Mouse (Mus musculus): Measurements from ENCODE around the gene Snrpa1. TPM values are rescaled to one million over a fixed set of nuclear protein-coding genes. Genes with fewer than 3 reads are reported as not detected.
A peak's percentile ranks its signal among the peaks of the same experiment; 100 is the strongest.

Snrpa1 gene
- 34.6 and 36.1 TPM in 2 replicates for polyA plus RNA-seq (2012; rRNA removed)

GRCm38 (mm10) chr7:66058703-66059102 lies at the start of gene Snrpa1:
Gene Snrpa1 (plus strand): TSS chr7:66059003.
- peak within 1 kb of the TSS; percentile 57 for H3K4me3 ChIP-seq (ENCODE audit: insufficient read depth, low read length)
- H3K27ac ChIP-seq (ENCODE audit: insufficient read depth, low read length), result no peak within 1 kb of the TSS

DNA sequence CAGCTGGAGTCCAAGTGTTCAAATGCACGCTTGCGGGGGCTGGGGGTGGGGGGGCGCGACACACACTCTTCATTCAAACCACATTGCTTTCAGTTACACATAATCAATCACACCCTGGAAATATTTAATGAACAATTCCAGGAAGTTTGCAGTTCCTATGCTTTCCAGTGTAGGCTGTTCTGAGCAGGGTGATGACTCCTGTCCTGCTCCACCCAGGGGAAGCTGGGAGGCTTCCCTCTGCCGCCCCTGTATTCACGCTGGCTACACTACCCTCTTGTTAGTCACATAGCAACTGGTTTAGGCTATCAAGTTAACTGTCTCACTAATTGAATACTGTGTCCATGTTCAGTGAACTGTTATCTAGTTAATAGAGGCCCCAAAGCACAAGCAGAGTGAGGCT lies 48.3 kb upstream of the Snrpa1 start:
- TF ChIP-seq CTCF (IDR thresholded peaks at IDR 0.05; ENCODE audit: extremely low read depth, insufficient read depth, low read length), result no peak
- no peak for TF ChIP-seq POLR2A (IDR thresholded peaks at IDR 0.05; ENCODE audit: extremely low read depth, insufficient read depth, low read length)
- no peaks in the 10 kb centered on the region for H3K4me1 ChIP-seq (ENCODE audit: control insufficient read depth, insufficient read depth, low read length)
- no peak overlapping the region for H3K4me3 ChIP-seq (ENCODE audit: insufficient read depth, low read length)
- no peak overlapping the region for H3K27ac ChIP-seq (ENCODE audit: insufficient read depth, low read length)

More at GRCm38 (mm10) chr7:66058703-66059102, at the start of gene Snrpa1:
- H3K4me1 ChIP-seq (ENCODE audit: control insufficient read depth, insufficient read depth, low read length), result peaks cover 1% of the 10 kb centered on the region; the same call in 1 of the 2 replicates
- TF ChIP-seq CTCF (IDR thresholded peaks at IDR 0.05; ENCODE audit: extremely low read depth, insufficient read depth, low read length) (no peak), POLR2A (IDR thresholded peaks at IDR 0.05; ENCODE audit: extremely low read depth, insufficient read depth, low read length) (no peak)

GRCm38 (mm10) chr7:66027747-66028146 lies 31.1 kb upstream of the Snrpa1 start:
- no peak for TF ChIP-seq POLR2A (IDR thresholded peaks at IDR 0.05; ENCODE audit: extremely low read depth, insufficient read depth, low read length)
- TF ChIP-seq CTCF (IDR thresholded peaks at IDR 0.05; ENCODE audit: extremely low read depth, insufficient read depth, low read length), result peak; percentile 47
- H3K4me1 ChIP-seq (ENCODE audit: control insufficient read depth, insufficient read depth, low read length), result no peaks in the 10 kb centered on the region
- no peak overlapping the region for H3K4me3 ChIP-seq (ENCODE audit: insufficient read depth, low read length)
- H3K27ac ChIP-seq (ENCODE audit: insufficient read depth, low read length), result no peak overlapping the region

DNA sequence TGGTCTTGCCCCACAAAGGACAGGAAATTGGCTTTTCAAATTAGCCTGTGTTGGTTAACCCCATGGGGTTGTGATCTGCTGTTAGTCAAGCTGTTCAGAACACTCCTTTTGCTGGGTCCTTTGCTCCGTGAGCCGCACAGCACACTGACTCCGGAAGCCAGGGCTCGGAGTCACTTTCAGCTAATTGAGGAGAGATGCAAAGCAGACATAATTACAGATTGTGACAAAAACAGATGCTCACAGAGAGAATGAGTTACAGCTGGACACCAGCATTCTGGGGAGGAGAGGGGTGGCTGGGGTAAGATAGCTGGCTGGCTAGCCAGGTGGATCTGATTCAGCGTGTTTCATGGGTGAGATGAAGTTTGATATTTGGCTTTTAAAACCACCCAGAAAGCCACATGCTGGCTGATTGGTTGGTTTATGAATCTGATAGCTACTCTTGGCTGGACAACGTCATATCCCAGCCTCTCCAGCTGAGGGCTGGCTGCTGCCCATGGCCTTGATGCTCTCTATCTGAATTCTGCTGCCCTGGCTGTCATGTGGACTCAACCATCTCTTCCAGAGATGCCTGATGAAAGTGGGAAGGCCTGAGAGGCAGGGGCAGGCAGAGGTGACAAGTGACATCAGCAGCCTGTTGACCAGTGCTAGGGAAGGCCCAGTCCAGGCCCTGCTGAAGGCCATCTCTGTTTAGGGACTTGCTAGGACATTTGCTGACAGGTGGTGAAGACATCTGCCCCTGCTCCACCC lies 29.9 kb upstream of the Snrpa1 start:
- no peak overlapping the region for H3K27ac ChIP-seq (ENCODE audit: insufficient read depth, low read length)
- H3K4me1 ChIP-seq (ENCODE audit: control insufficient read depth, insufficient read depth, low read length), result no peaks in the 10 kb centered on the region
- no peak overlapping the region for H3K4me3 ChIP-seq (ENCODE audit: insufficient read depth, low read length)
- no peak for TF ChIP-seq POLR2A (IDR thresholded peaks at IDR 0.05; ENCODE audit: extremely low read depth, insufficient read depth, low read length)
- TF ChIP-seq CTCF (IDR thresholded peaks at IDR 0.05; ENCODE audit: extremely low read depth, insufficient read depth, low read length), result no peak

DNA sequence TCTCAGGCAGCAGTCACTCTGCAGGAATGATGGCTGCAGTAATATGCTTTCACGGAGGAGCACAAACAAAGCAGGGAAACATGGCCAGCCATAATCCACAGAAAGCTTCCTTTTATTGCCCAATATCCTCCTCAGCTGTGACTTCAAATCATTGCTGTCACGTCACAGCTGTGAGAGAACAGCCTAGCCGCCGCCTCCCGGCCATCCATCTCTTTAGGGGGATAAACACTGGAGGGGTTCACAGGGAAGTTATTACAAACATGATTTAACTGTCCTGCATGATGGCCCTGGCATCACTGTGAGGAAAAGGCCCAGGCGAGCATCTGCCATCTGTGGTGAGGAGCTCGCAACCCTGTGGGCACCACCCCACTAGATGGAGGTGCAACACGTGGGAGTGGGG lies 22.0 kb upstream of the Snrpa1 start:
- TF ChIP-seq POLR2A (IDR thresholded peaks at IDR 0.05; ENCODE audit: extremely low read depth, insufficient read depth, low read length) (no peak), CTCF (IDR thresholded peaks at IDR 0.05; ENCODE audit: extremely low read depth, insufficient read depth, low read length) (no peak)
- Histone ChIP-seq H3K4me3 (ENCODE audit: insufficient read depth, low read length) (no peak overlapping the region), H3K4me1 (ENCODE audit: control insufficient read depth, insufficient read depth, low read length) (no peaks in the 10 kb centered on the region), H3K27ac (ENCODE audit: insufficient read depth, low read length) (no peak overlapping the region)

- Histone ChIP-seq H3K4me3 (ENCODE audit: insufficient read depth, low read length) (no peak overlapping the region), H3K27ac (ENCODE audit: insufficient read depth, low read length) (no peak overlapping the region), H3K4me1 (ENCODE audit: control insufficient read depth, insufficient read depth, low read length) (no peaks in the 10 kb centered on the region)
- TF ChIP-seq POLR2A (IDR thresholded peaks at IDR 0.05; ENCODE audit: extremely low read depth, insufficient read depth, low read length) (no peak), CTCF (IDR thresholded peaks at IDR 0.05; ENCODE audit: extremely low read depth, insufficient read depth, low read length) (no peak)
These were observed 20.5 kb upstream of the Snrpa1 start for GRCm38 (mm10) chr7:66038261-66038660.

DNA sequence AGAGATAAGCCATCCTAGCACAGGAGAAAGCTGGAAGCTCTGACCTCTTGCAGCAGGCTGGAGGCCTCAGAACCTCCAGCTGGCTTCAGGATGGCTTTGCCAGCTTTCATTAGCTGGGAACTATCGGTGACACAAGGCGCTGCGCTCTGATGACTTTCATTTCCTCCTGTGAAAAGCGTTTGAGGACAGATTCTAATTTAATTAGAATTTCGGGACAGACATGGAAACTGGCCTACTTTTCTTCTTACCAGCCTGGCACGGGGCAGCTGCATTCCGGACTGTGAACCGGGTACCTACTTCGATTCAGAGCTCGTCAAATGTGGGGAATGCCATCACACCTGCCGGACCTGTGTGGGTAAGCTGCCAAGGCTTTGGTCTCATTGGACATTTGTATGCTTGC lies 20.1 kb upstream of the Snrpa1 start:
- H3K4me1 ChIP-seq (ENCODE audit: control insufficient read depth, insufficient read depth, low read length), result no peaks in the 10 kb centered on the region
- no peak overlapping the region for H3K4me3 ChIP-seq (ENCODE audit: insufficient read depth, low read length)
- H3K27ac ChIP-seq (ENCODE audit: insufficient read depth, low read length), result no peak overlapping the region
- TF ChIP-seq CTCF (IDR thresholded peaks at IDR 0.05; ENCODE audit: extremely low read depth, insufficient read depth, low read length) (no peak), POLR2A (IDR thresholded peaks at IDR 0.05; ENCODE audit: extremely low read depth, insufficient read depth, low read length) (no peak)

- H3K4me1 ChIP-seq (ENCODE audit: control insufficient read depth, insufficient read depth, low read length), result no peaks in the 10 kb centered on the region
- H3K27ac ChIP-seq (ENCODE audit: insufficient read depth, low read length), result no peak overlapping the region
- no peak overlapping the region for H3K4me3 ChIP-seq (ENCODE audit: insufficient read depth, low read length)
- TF ChIP-seq POLR2A (IDR thresholded peaks at IDR 0.05; ENCODE audit: extremely low read depth, insufficient read depth, low read length), result no peak
These were observed 18.6 kb upstream of the Snrpa1 start for GRCm38 (mm10) chr7:66040026-66040814.

DNA sequence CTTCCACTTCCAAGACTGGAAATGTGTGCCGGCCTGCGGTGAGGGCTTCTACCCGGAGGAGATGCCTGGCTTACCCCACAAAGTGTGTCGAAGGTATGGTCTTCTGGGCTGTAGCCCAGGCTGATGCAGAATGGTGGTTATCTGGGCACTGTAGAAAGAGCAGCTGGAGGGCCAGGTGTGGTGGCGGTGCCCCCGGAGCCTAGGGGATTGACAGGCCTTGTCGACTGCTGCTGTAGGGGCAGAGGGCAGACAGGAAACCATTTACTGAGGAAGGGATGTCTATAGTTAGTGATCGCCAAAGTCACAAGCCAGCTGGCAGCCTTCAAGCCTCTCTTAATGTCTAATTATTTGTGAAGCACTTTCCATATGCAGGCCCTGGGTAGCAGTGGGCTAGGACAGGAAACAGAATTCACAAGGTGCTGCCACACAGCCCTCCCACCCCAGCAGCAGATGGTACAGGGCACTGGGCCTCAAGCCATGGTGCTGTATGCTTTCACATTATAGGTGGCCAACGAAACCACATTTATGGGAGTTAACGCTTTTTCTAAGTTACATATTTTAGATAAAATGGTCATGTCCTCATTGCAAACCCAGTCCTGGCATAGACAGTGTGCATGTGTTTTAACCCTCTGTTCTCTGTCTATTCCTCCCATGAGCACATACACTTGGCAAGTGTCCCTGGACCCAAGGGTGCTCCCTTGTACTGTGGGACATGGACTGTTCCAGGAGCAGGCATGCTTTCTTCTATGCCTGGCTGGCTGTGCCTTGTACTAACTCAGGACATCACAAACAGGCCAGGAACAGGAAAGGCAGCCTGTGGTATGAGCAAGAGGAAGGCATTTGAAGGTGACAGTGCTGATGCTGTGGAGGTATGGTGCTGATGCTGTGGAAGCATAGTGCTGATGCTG lies 15.0 kb upstream of the Snrpa1 start, which contains the start of gene Gm45213:
Gene Gm45213 (plus strand): TSS at position 51 of the 908 bp plus-strand sequence.
- Histone ChIP-seq H3K4me3 (ENCODE audit: insufficient read depth, low read length) (no peak within 1 kb of the TSS), H3K4me1 (ENCODE audit: control insufficient read depth, insufficient read depth, low read length) (no peaks in the 10 kb centered on the region), H3K27ac (ENCODE audit: insufficient read depth, low read length) (no peak within 1 kb of the TSS)
- TF ChIP-seq CTCF (IDR thresholded peaks at IDR 0.05; ENCODE audit: extremely low read depth, insufficient read depth, low read length) (no peak), POLR2A (IDR thresholded peaks at IDR 0.05; ENCODE audit: extremely low read depth, insufficient read depth, low read length) (no peak)
